Mouse (Mus musculus) limb, embryonic 10.5 days (tissue): ENCODE data around the gene Vsnl1. TPM values are rescaled to one million over a fixed set of nuclear protein-coding genes. Genes with fewer than 3 reads are reported as not detected.

Source experiments
- DNase-seq: peaks from one replicate; pipeline ENCODE4 v3.0.0-alpha.2; 2017; ENCODE audit warnings: low spot score
- H3K27ac ChIP-seq: fragments of 300-500 bp; sonication (generic); 2 replicates; pipeline ENCODE4 v1.5.1; 2016; ENCODE audit warnings: mild to moderate bottlenecking
- H3K27me3 ChIP-seq: fragments of 300-500 bp; sonication (generic); 2 replicates; pipeline ENCODE4 v1.6.1; 2016; ENCODE audit warnings: low read depth, mild to moderate bottlenecking; ENCODE audit not compliant: poor library complexity, severe bottlenecking
- H3K36me3 ChIP-seq: fragments of 300-500 bp; sonication (generic); 2 replicates; pipeline ENCODE4 v1.6.1; 2016; ENCODE audit warnings: mild to moderate bottlenecking, moderate library complexity
- H3K4me1 ChIP-seq: fragments of 300-500 bp; sonication (generic); 2 replicates; pipeline ENCODE4 v1.6.1; 2016
- H3K4me3 ChIP-seq: fragments of 300-500 bp; sonication (generic); 2 replicates; pipeline ENCODE4 v1.5.1; 2016; ENCODE audit warnings: mild to moderate bottlenecking, moderate library complexity
- H3K9me3 ChIP-seq: fragments of 300-500 bp; sonication (generic); replicated peaks from 2 replicates; pipeline ENCODE4 v1.6.1; 2016; ENCODE audit warnings: mild to moderate bottlenecking
- WGBS: fragments of 180-500 bp; shearing (Covaris S2); methylation state at CpG from one replicate; pipeline ENCODE4 v1.1.7; 2016; 5-methylcytosine and 5-hydroxymethylcytosine counted together
- polyA plus RNA-seq: library from polyadenylated mRNA; unstranded; fragments of >200 nt; fragmentation: Nextera tagmentation; extraction: Ambion mirVana; gene quantifications from 2 replicates; pipeline ENCODE4 v1.2.1, GENCODE M21; 2016

Gene Vsnl1
- polyA plus RNA-seq, result 0.45 and 0.78 TPM in 2 replicates

DNA sequence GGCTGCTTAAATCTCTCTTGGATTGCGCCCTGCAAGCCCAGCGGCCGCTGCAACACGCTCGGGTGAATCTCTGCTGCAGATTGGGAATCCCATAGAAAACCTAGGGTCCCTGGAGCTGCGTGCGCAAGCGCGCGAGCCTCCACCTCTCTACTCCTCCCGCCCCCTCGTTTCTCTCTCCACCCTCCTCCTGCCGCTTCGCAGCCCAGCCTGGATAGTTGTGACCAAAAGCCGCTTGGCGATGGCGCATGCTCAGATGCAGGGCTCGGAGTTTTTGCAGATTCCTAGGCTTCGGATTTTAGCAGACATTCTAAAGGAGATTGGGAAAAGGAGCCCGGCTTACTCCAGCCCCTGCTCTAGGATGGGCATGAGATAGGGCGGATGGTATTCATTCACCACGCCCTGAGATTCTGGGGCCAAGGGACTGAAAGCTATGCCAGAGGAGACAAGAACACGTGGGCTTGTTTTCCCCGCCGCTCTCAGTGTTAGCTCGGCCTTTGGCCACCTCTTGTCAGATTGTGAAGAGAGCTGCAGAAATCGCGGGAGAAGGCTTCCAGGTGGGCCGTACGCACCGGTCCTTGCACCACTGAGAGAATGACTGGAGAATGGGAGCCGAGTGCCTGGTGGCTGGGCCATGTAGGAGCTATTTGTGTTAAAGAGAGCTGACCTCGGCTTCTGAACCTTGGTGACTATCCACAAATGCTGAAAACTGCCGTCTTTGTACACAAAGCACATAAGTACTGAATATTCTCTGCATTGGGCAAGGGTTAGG is at the start of gene Vsnl1:
Vsnl1 (minus strand) TSS at position 117 of the 769 bp plus-strand sequence.
- WGBS, result 6% methylated on average over 34 of the region's 34 CpGs
- Histone ChIP-seq H3K27ac (peak within 1 kb of the TSS; percentile 57), H3K27me3 (peaks cover 55% of the 10 kb centered on the region)

DNA sequence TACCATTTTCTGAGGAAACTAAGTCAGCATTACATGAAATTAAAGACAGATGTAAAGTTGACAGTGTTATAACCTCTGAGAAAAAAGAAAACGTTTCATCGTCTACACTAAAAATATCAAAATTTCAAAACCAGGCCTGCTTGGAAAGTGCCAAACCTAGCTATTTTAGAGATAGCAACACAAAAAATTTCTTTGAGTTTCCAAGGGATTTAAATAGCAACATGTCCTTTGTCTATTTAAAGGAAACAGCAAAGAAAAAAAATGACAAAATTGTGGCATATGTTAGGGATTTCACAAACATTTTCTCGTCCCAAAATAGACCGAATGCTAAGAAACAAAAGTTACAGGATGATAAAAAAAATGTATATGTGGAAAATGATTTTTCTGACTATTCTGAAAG is 20.2 kb upstream of the Vsnl1 start:
- Histone ChIP-seq H3K27ac (no peak overlapping the region), H3K4me1 (peaks cover 4% of the 10 kb centered on the region; the same call in 1 of the 2 replicates), H3K36me3 (no peaks in the 10 kb centered on the region), H3K27me3 (0 out of 2 replicates have a peak, but pooled peaks cover 4% of the 10 kb centered on the region), H3K9me3 (no peaks in the 10 kb centered on the region), H3K4me3 (peak overlapping the region; percentile 57; the same call in 1 of the 2 replicates)
- WGBS, result 83% methylated on average over 4 of the region's 4 CpGs
- no peak for DNase-seq

More for the DNA sequence above, at the start of gene Vsnl1:
- Histone ChIP-seq H3K36me3 (no peaks in the 10 kb centered on the region), H3K4me1 (peaks cover 19% of the 10 kb centered on the region), H3K4me3 (peak within 1 kb of the TSS; percentile 51), H3K9me3 (no peaks in the 10 kb centered on the region)
- DNase-seq, result peak; percentile 84

DNA sequence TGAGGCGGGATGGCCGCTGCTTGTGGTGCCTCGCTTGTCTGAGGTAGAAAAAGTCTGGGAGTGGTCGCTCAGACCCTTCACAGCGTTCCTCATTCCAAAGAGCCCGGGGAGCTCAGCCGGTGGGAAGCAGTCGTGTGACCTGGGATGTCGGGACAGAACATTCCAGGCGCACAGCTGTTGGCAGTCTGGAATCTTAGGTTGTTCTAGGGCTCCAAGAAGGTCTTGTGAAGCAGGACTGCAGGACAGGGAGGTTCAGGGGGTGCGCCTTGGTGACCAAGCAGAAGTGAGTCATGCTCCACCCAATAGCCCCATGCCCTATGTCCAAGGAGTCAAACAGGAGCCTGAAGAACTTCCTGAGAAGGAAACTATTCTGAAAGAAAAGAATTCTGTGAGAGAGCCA is 19.8 kb upstream of the Vsnl1 start:
- H3K9me3 ChIP-seq, result no peaks in the 10 kb centered on the region
- H3K27ac ChIP-seq, result peak overlapping the region; percentile 77
- peak overlapping the region; percentile 57 for H3K4me3 ChIP-seq
- H3K4me1 ChIP-seq, result peaks cover 4% of the 10 kb centered on the region; the same call in 1 of the 2 replicates
- 5% methylated on average over 11 of the region's 11 CpGs for WGBS
- no peaks in the 10 kb centered on the region for H3K36me3 ChIP-seq
- H3K27me3 ChIP-seq, result 0 out of 2 replicates have a peak, but pooled peaks cover 4% of the 10 kb centered on the region
- no peak for DNase-seq

DNA sequence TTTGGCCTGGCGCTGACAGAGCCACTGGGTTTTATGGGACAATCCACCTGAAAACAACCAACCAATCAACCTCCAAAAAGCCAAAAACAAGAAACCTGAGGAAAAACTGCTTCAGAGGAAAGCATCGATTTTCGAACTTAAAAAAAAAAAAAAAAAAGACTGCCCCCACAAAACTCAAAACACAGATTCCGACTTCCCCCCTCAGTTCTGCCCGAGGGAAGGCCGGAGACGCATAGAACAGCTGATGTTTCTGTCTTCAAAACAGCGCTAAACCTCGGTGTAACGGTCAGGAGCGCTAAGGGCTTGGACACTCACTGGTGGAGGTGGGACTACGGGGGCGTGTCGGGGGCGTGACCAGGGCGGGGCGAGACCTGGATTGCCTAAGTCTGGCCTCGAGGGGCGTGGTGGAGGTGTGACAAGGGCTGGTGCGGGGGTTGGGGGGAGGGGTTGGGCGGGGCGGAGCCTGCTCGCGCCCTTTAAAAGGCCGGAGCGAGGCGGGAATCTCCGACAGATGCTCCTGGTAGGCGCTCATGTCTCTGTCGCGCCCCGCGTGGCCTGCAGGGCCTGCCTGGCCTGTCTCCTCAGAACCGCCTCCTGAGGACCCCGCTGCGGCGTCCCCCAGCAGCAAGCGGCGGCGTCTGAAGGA is 19.3 kb upstream of the Vsnl1 start, which contains the start of gene Rad51ap2:
Rad51ap2 (plus strand) TSS at position 531 of the 646 bp plus-strand sequence.
- H3K27ac ChIP-seq, result peak within 1 kb of the TSS; percentile 77

DNA sequence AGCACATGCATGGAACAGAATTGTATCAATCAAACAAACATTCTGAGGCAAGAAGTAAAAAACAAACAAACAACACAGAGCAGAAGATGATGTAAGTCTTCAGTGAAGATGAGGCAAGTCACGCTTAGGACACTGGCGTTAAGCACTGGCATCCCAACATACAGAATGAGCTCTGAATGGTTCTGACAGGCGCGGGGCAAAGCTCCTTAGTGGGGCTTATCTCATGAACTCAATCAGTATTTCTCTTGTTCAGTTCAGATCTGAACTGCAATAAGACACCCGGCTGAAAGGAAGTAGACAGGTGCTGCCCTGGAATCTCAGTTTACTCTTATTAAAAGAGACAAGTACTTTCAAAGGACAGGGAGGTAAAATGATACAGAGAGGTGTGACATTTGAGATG is 17.7 kb upstream of the Vsnl1 start:
- Histone ChIP-seq H3K27ac (no peak overlapping the region), H3K27me3 (0 out of 2 replicates have a peak, but pooled peaks cover 4% of the 10 kb centered on the region), H3K36me3 (no peaks in the 10 kb centered on the region), H3K4me1 (peaks cover 4% of the 10 kb centered on the region; the same call in 1 of the 2 replicates), H3K9me3 (no peaks in the 10 kb centered on the region), H3K4me3 (no peak overlapping the region)
- DNase-seq, result no peak
- WGBS, result 73% methylated on average over 5 of the region's 5 CpGs

More for the DNA sequence above, 19.3 kb upstream of the Vsnl1 start, which contains the start of gene Rad51ap2:
- Histone ChIP-seq H3K4me3 (peak within 1 kb of the TSS; percentile 57), H3K36me3 (no peaks in the 10 kb centered on the region), H3K27me3 (0 out of 2 replicates have a peak, but pooled peaks cover 4% of the 10 kb centered on the region), H3K4me1 (peaks cover 4% of the 10 kb centered on the region; the same call in 1 of the 2 replicates), H3K9me3 (no peaks in the 10 kb centered on the region)
- 4% methylated on average over 27 of the region's 40 CpGs for WGBS
- peak; percentile 100 for DNase-seq

DNA sequence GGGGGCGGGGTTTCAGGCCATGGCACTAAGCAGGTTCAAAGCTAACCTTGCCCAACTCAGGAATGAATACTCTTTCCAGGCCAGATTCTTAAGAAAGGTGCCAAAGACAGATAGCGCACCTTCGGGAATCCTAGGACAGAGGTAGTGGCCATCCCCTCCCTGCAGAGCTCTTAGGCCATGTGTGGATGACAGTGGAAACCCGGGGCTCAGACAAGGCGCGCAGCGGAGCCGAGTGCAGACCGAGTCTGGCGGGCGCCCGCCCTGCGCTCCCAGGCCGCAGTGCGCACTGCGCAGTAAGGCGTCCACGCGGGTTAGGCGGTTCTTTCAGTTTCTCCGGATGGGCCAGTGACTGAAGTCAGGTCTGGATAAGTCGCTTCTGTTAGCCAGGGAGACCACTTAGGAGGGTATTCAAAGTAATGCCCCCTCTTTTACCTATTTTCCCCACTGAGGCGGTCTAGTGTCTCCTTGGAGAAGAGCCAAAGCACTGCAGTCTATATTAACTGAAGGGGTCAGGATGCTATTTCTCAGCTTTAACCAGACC is 1.6 kb upstream of the Vsnl1 start:
- Histone ChIP-seq H3K9me3 (no peaks in the 10 kb centered on the region), H3K27me3 (peaks cover 54% of the 10 kb centered on the region), H3K27ac (no peak overlapping the region), H3K4me3 (peak overlapping the region; percentile 51), H3K36me3 (no peaks in the 10 kb centered on the region), H3K4me1 (peaks cover 19% of the 10 kb centered on the region)
- DNase-seq, result no peak
- WGBS, result 27% methylated on average over 23 of the region's 23 CpGs

DNA sequence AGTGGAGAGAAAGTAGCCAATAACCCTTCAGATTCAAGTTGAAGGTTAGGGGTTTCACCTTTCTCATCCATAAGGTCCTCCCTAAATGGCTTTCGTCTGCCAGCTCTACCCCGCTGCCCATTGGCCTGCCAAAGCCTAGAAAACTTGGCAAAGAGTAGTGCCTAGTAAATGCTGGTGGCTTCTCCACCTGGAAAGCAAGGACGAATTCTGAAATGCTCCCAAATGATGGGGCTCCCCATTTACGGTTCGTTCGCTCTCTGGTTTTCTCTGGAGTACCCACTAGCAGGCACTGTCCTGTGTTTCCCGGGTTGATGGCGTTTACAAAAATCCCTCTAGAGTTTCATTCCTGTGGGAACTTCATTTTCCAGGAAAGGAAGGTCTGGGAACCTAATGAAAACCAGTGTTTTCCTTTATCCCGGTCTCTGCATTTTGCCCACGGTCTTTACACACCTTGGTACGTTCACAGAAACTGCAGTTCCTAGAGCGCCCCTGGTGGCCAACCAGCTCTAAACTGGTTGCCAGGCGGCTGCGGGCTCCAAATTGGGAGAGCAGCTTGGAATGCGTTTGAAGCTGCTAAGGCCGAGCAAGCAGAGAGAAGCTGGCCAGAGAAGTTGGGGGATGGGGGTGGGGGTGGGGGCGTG is 973 bp upstream of the Vsnl1 start:
- Histone ChIP-seq H3K9me3 (no peaks in the 10 kb centered on the region), H3K4me1 (peaks cover 19% of the 10 kb centered on the region), H3K4me3 (peak overlapping the region; percentile 51), H3K36me3 (no peaks in the 10 kb centered on the region), H3K27me3 (peaks cover 55% of the 10 kb centered on the region), H3K27ac (no peak overlapping the region)
- 17% methylated on average over 17 of the region's 17 CpGs for WGBS
- peak; percentile 90 for DNase-seq

DNA sequence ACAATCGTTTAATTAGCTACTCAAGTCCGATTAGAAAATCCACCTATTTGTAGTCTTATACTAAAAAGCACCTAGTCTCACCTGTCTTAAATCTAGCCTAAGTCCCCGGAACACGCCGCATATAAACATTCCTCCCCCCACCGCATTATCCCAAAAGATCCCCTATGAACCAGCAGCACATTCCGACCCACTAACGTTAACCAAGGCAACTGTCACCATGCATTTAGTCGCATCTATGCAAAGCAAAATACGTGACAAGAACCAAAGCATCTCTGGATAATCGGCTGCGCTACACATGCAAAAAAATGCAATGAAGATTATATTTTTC is 426 bp downstream of the Vsnl1 start:
- WGBS, result 4% methylated on average over 12 of the region's 12 CpGs
- no peak for DNase-seq
- H3K36me3 ChIP-seq, result no peaks in the 10 kb centered on the region
- H3K27ac ChIP-seq, result no peak overlapping the region
- H3K9me3 ChIP-seq, result no peaks in the 10 kb centered on the region
- H3K4me3 ChIP-seq, result peak overlapping the region; percentile 51
- H3K27me3 ChIP-seq, result peaks cover 55% of the 10 kb centered on the region
- peaks cover 19% of the 10 kb centered on the region for H3K4me1 ChIP-seq

DNA sequence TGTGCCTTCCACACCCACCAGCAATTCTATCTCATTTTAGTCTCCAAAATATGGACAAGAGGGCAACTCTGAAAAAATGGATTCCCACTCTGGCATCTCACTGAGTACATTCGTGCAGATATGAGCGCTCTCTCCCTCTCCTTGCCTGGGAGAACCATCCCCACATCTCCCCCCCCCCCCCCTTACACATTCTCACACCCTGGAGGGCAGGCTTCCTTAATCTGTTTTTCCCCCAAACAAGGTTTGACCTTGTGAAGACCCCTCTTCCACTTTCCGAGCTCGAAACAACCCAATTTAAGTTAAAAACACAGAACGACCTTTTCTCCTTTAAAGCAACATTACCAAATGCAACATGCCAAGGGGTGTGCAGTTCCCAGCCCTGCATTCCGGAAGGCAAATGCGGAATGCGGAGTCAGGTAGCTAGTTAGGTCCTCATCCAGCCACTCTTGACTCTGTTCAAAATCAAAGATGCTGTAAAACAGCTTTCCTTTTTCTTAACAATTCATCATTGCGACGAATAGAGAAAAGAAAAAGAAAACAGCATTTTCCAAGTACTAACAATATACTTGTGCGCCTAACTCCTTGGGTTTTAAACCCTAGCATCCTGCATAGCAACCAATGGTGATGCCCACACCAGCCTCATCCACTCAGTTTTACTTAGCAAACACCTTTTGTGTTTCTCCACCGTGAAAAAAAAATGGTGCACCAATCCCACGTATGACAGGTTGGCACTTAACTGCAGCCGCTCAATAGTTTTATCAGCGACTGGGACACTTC is 979 bp downstream of the Vsnl1 start:
- no peak for DNase-seq
- H3K27me3 ChIP-seq, result peaks cover 55% of the 10 kb centered on the region
- no peaks in the 10 kb centered on the region for H3K36me3 ChIP-seq
- H3K27ac ChIP-seq, result no peak overlapping the region
- peak overlapping the region; percentile 51 for H3K4me3 ChIP-seq
- no peaks in the 10 kb centered on the region for H3K9me3 ChIP-seq
- 6% methylated on average over 15 of the region's 15 CpGs for WGBS
- H3K4me1 ChIP-seq, result peaks cover 19% of the 10 kb centered on the region

DNA sequence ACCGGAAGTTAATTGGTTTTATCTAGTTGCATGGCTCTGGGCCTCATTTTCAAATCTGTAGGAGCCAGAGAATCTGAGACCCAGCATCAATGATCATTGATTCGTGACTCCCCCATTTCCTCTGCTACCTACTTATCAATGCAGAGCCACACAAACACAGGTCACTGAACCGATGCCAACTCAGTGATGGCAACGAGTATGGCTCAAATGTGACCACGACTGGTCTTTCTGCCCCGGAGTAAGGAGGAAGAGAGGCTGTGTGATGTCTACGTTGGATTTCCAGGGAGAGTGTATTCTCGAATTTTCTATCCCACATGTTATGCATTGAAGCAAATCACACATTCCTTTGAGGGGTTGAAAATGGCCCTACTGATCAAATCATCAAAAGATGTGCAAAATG is 2.0 kb downstream of the Vsnl1 start:
- Histone ChIP-seq H3K27me3 (peaks cover 55% of the 10 kb centered on the region), H3K4me3 (no peak overlapping the region), H3K27ac (no peak overlapping the region), H3K9me3 (no peaks in the 10 kb centered on the region), H3K36me3 (no peaks in the 10 kb centered on the region), H3K4me1 (peaks cover 19% of the 10 kb centered on the region)
- DNase-seq, result no peak
- WGBS, result 85% methylated on average over 8 of the region's 8 CpGs

DNA sequence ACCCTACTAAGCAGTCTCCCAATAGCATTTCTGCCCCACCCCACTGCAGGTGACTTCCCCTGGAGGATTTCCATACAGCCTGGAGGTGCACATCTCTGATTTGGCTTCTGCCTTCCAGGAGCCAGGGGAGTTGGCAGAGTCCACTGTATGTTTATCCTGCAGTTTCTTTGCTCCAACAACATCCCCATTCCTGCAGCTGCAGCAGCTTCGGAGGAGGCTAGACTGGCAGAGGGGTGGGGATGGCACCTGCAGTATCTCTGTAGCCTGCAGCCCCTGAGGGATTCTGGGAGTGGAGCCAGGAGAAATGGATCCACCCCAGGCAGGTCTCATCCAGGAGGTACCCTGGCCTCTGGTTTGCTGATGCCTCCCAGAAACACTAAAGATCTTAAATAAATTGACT is 2.7 kb downstream of the Vsnl1 start:
- Histone ChIP-seq H3K27me3 (peaks cover 53% of the 10 kb centered on the region), H3K9me3 (no peaks in the 10 kb centered on the region), H3K4me1 (peaks cover 19% of the 10 kb centered on the region), H3K36me3 (no peaks in the 10 kb centered on the region), H3K27ac (no peak overlapping the region), H3K4me3 (no peak overlapping the region)
- WGBS, result 63% methylated on average over 1 of the region's 1 CpGs
- DNase-seq, result no peak

DNA sequence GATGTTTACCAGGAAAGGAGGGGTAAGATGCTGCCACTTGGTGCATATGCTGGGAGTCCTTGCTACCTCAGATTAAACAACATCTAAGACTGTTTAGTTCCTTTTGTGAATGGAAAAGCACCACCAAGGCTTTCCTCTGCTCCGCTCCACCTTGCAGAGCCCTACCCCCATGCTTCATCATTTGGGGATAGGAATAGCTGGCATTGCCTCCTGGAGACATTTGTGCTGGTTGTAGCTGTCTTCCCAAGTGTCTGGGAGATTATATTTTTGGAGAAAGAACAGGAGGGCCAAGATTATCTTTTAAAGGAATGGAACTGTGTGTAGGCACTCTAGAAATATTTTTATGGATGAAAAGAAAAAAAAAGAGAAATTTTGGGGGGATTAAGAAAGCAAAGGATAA is 3.3 kb downstream of the Vsnl1 start:
- no peak overlapping the region for H3K27ac ChIP-seq
- no peaks in the 10 kb centered on the region for H3K9me3 ChIP-seq
- no peak for DNase-seq
- 87% methylated on average over 1 of the region's 1 CpGs for WGBS
- no peak overlapping the region for H3K4me3 ChIP-seq
- H3K4me1 ChIP-seq, result peaks cover 19% of the 10 kb centered on the region
- H3K27me3 ChIP-seq, result peaks cover 47% of the 10 kb centered on the region
- H3K36me3 ChIP-seq, result no peaks in the 10 kb centered on the region
